Mouse (Mus musculus): ENCODE measurements at regions not wholly inside any gene's neighbourhood (a gene's known extent, or its start where the extent isn't known, plus 50 kb on each side); places are given as distances from the start of the nearest gene placed in this dataset.

DNA sequence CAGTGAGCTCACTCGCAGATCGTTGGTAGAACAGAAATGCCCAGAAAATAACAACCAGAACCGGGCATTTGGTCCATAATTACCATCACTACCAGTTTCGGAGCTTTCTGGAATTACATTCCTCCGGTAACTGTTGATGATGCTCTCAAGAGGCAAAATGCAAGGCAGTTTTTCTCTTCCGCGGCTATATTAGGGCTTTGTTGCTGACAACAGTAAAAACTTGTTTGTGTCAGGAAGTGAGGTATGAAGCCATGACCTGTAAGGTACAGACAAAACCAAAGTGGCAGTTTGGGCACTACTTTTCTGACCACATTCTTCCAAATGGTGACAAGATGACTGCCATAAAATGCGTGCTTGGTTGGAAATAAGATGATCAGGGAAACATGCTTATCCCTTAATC is 179.7 kb upstream of the Mkln1 start:
- DNase-seq (ENCODE audit: low spot score in 2 of 2): no peak
- intact Hi-C loops (cut with DNase I): loop anchor here (5.0 kb wide), 3 partner anchors 103 to 233 kb away; partner anchors contain the start of gene Mkln1

DNA sequence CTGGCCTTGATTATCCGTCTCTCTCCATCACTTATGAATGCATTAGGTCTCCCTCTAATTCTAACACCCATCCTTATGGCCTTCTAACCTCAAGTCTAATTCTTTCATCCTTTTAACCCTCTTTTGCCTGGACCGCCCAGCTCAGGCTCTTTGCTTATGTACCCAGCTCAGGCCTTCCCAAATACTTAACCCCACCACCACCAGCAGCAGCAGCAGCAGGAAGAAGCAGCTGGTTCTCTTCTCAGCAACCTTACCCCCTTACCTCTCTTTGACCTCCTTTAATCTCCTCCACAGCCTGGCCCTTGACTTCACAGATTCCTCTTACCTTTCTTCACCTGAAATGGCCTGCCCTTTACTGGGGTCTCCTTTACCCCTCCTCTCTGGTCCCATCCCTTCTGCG is 178.8 kb upstream of the Mkln1 start:
- no peak for DNase-seq (ENCODE audit: low spot score in 2 of 2)
- intact Hi-C loops (cut with DNase I): loop anchor here (2.0 to 5.0 kb wide), 5 partner anchors 65 to 233 kb away; partner anchors contain the start of gene Mkln1

DNA sequence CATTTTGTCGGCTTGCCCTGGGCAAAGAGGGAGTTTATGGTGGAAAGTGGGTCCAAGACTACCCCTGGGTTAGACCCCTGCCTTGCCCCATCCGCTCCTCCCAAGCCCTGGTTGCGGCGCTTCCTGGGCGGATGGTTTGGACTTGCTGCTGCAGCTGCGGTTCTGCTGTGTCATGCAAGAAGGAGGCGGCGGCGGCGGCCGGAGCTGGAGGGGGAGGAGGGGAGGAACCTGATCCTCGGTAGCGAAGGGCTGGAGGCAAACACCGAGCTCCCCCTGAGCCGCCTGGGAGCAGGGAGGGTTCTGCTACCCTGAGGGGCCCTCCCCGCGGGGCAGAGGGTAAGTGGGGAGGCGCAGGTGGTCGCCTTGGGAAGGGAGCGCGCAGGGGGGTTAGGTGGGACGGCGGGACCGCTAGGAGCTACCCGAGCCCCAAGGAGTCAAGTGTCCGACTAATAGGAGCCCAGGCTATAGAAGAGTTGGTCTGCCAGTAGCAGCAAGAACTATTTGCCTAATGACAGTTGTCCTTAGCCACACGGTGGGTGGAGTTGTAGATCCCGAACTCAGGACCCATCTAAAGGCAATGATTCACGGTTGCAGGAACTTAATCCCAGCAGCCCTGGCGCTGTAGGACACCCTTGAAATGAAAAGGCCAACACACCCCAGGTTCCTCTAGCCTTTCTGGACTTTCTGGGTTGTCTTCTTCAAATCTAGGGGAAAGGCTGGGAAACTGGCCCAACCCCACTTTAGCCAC is 178.2 kb upstream of the Mkln1 start:
- intact Hi-C loops (cut with DNase I): loop anchor here (2.0 to 5.0 kb wide), 2 partner anchors 64 to 87 kb away; no protein-coding TSS in a partner anchor
- peak; percentile 61 to 68 for DNase-seq (ENCODE audit: low spot score in 2 of 2)

DNA sequence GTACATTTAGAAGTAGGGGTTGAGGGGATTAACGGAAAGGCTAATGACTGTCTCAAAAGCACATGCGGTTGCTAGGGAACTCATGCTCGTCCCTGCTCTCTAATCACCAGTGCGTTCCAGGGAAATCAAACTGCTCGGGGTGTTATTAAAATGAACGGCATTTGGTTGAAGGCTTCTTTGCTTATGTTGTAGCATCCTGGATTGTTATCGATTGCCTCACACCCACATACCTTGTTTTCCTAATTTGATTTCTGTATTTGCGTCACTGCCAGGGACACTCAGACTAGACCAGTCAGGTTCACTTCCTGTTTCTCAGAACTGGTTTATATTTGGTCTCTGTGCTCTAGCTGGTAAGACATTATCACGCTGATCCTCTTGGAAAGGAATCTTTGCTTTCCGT is 177.0 kb upstream of the Mkln1 start:
- peak in 1 of 2 experiments; percentile 25 for DNase-seq (ENCODE audit: low spot score in 2 of 2)
- intact Hi-C loops (cut with DNase I): loop anchor here (2.0 to 5.0 kb wide), 2 partner anchors 63 to 86 kb away; no protein-coding TSS in a partner anchor

DNA sequence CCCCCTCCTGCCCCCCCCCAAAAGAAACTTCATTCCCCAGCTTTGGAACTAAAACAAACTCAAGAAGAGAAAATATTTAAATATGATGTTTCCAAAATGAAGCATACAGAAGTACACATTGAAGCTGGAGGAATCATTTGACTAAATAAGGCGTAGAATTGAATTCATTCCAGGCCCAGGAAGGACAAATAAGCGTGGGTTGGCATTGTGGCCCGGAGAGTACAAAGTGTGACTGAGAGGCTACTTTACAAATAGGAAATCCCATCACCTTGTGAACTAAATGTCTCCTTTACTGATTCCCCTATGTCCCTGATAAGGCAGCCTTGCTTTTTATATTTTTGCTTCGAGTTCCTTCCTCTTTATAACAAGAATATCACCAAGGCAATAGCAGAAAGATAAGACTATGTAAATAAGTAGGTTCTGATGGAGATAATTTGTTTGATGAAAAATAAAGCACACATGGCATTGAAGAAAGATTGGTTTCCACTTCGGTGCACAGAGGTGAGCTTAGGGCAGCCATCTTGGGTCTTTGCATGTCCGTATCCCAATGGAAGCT is 176.4 kb upstream of the Mkln1 start:
- DNase-seq (ENCODE audit: low spot score in 2 of 2): no peak
- intact Hi-C loops (cut with DNase I): loop anchor here (5.0 kb wide), 1 partner anchor 85 kb away; no protein-coding TSS in a partner anchor

DNA sequence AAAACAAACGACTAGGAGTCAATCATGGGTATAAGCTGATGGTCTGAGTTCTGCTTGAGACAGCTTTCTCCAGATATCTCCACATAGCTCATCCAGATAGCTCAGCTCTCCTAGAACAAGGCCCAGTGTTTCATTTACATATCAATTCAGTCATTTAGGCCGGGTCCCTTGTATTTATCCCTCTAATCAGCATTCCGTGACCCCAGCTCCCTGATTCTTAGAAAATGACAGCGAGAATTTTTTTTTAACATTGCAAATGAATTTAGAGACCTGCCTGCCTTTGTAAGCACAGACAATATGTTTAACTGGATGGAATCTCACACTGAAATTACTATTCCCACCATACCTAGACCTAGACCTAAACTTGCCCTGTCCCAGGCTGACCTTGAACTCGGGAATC is 171.1 kb upstream of the Mkln1 start:
- intact Hi-C loops (cut with DNase I): no loop called here
- no peak for DNase-seq (ENCODE audit: low spot score in 2 of 2)

DNA sequence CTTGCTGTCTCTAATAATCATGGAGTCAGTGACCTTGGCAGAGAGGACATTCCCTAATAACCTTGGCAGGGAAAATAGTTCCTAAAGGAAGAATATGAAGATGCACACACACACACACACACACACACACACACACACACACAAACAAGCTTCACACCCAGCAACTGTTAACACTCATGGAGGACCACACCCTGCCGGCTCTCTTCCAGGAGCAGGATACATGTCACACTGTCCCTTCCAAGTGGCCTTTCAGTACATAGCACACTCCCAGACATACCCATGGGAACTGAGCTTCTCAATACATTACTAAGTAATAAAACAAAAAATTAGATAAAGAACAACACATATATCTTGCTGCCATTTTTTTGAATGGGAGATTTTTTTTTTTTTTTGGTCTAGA is 170.5 kb upstream of the Mkln1 start:
- DNase-seq (ENCODE audit: low spot score in 2 of 2): no peak
- intact Hi-C loops (cut with DNase I): no loop called here

DNA sequence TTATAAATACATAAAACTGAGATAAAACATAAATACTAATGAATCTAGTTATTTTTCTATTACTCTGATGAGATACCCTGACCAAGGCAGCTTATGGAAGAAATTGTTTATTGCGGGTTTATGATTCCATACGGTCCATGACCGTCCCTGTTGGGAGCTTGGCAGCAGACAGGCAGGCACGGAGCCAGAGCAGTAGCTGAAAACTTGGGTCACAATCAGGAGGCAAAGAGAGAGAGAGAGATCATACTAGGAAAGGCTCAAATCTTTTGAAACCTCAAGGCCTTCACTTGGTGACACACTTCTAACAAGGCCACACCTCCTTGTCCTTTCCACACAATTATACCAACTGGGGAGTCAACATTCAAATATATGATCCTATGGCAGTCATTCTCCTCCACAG is 166.7 kb upstream of the Mkln1 start:
- DNase-seq (ENCODE audit: low spot score in 2 of 2): no peak
- intact Hi-C loops (cut with DNase I): no loop called here

DNA sequence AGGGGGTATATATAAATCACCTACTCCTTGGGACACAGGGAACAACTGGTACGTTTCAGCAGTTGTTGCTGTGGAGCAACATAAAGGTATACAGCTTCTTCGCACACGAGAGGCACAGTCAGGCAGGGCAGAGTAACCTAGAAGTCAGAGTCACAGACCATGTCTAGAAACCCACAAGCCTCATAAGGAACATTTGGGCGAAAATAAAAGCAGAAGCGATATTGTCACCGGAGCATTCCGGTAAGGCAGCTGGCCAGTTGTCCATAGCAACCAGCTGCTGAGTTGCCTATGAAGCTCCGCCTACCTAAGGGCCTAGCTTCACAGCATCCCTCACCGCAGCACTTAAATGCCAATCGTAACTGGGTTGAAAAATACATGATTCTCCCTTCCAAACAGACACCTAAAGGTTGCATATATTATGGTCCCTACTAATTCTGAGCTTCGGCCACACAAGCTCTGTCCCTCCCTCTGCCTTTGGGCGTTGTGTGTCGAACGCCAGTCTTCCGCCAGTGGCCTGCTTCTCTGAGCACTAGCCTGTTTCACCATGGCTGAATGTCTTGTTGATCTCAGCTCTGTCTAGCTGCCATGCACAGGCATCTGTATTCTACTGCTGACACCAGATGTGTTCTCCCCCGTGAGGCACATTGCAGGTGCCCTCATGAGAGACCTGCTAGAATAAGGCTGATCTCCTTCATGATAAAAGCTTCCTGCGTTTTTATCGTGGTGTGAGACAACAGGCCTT is 165.1 kb upstream of the Mkln1 start:
- intact Hi-C loops (cut with DNase I): no loop called here
- DNase-seq (ENCODE audit: low spot score in 2 of 2): peak in 1 of 2 experiments; percentile 49

DNA sequence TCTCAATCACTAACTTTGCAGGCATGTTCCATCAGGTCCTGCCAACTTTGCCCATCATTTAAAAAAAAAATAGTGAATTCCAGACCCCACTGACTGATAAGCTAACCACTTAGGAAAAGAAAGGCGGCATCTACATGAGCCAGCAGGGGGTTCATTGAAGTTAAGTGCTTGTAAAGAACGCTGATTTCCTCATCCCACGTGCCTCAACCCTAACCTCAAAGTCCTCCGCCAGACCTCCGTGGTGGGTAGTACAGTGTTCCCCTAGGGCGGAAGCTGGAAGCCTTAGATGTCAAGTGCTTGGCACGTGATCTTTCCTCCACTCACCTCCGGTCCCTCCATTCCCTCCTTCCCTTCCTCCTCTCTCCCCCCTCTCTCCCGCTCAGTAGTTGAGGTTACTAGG is 158.5 kb upstream of the Mkln1 start:
- intact Hi-C loops (cut with DNase I): no loop called here
- no peak for DNase-seq (ENCODE audit: low spot score in 2 of 2)

DNA sequence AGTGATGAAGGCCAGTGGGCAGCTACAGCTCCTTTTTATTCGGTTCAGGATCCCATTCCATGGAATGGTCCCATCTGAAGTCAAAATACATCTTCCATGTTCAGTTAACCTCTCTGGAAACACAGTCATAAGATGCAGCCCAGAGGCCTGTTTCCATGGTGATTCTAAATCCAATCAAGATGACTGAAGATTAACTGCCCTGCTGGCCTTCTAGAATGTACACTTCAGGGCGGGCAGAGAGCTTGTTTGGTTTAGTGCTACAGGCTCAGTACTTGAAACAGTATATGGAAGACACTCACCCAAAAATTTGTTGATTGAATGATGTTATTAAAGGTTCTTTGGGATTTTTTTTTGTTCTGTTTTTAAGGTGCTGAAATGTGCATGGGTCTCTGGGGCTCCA is 148.0 kb upstream of the Mkln1 start:
- DNase-seq (ENCODE audit: low spot score in 2 of 2): no peak
- intact Hi-C loops (cut with DNase I): no loop called here

DNA sequence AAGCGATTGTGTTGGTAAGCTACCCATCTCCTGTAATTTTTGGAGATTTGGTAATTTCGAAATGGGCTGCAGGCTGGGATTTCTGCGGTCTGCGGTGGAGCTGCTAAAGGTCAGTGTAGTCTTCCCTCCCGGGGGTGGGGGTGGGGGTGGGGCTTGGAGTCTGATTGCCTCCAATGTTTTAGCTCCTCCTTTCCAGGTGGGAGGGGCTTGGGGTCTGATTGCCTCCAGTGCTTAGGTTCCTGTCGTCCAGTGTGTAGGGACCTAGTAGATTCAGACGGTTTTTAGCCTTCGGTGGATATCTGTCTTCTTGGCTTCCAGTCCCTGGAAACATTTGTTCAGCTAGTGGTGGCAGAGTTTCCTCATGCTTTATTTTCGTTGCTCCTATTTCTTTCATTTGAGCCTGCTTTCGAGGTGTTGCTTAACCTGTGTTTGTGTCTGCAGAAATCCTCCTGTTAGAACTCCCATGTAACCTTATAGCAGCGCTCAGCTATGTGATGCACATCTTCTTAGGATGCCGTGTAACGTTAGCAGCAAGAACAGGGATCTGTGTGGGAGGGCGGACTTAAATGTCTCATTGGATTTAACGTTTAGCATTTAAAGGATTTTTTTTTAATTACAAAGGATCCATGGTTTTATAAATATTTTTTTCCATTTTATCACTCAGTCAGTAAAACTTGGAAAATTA is 145.1 kb upstream of the Mkln1 start:
- DNase-seq (ENCODE audit: low spot score in 2 of 2): peak in 1 of 2 experiments; percentile 25
- intact Hi-C loops (cut with DNase I): no loop called here

DNA sequence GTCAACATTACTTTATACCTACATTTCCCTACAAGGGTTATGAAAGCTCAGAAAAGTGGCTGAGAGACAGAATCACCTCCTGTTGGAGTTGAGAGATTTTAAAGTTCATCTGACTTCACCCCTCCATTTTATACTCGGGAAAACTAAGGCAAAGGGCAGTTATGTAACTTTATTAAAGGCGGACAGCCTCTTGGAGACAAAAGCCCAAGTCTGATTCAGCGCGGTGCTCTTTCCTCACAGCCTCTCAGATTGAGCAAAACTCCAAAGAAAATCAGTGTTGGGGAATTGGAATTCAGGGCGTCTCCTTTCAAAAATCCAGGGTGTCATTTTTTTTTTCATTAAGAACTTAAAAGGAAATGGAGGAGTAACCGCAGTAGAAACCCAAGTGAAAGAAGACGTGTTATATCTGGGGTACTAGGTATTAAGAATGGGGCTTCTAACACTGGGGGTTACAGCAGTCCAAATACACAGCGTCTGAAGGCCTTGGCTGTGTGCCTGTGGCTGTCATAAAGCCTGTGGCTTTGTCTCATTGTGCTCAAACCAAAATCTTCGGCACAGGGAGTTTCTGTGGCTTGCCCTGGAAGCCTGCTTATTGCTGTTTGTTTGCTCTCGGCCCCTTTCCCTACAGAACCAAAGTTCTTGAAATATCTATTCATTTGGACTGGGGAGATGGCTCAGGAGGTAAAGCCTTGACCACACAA is 137.7 kb upstream of the Mkln1 start:
- intact Hi-C loops (cut with DNase I): no loop called here
- DNase-seq (ENCODE audit: low spot score in 2 of 2): no peak

DNA sequence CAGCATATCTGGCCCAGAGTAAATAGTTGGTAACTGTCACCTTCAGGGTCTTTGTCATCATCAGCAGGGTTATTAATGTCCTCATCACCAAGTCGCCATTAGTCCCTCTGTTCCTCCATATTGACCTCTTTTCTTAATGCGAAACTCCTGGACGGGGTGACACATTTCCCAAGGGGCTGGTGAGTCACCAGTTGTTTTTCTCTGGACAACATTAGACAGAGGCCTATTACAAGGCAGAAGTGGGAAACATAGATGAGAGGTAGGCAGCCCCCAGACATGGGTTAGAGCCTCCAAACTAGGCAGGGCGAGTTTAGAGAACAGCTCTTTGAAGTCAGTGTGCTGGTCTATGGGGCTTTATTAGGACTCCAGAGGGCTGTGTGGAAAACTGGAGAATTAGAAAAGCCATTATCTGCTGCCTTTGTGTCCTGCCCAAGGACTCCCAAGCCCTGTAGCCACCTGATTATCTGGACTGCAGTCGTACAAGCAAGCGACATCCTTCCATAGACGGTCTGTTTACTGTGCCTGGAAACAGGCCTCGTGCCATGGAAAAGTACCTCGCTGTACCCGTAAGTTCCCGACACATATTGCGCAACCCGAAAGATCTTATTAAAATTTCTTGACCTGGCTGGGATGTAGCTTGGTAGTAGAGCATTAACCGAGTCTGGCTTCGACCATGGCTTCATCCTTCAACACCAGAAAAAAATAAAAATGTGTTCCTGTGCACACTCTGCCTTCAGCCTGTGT is 136.6 kb upstream of the Mkln1 start:
- intact Hi-C loops (cut with DNase I): no loop called here
- no peak for DNase-seq (ENCODE audit: low spot score in 2 of 2)

DNA sequence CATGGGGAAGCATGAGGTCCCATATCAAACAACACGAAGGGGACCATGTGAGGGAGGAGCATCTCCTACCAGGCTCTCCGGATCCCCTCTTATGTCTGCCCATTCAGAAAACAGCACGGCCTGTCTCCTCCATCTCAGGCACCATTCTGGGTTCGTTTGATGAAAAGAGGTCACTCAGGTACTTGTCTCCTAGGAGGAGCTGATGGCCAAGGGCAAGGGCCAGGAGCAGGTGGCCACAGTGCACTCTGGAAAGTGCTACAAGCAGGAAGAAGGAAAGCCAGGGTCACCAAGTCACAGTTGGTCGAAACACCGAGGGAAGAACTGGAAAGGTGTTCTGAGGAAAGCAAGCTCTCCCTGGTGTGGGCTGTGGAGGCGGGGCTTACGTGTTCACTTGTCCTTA is 135.9 kb upstream of the Mkln1 start:
- DNase-seq (ENCODE audit: low spot score in 2 of 2): no peak
- intact Hi-C loops (cut with DNase I): no loop called here

DNA sequence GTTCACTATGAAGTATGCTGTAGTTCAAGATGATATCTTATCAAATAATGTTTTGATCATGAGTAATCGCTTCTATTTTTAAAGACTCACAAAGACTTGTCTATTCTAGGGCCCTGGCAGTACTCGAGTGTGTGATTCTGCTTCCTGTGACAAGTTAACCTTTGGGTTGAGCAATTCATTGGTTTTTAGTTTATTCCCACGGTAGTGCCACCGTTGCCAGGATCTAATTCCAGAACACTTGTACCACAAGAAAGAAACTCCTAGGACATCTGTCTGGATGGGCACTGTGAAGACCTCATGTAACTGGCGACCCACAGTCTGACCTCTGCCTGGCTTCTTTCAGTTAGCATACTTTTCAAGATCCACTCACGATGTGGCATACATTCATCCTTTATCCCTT is 134.7 kb upstream of the Mkln1 start:
- DNase-seq (ENCODE audit: low spot score in 2 of 2): no peak
- intact Hi-C loops (cut with DNase I): no loop called here

DNA sequence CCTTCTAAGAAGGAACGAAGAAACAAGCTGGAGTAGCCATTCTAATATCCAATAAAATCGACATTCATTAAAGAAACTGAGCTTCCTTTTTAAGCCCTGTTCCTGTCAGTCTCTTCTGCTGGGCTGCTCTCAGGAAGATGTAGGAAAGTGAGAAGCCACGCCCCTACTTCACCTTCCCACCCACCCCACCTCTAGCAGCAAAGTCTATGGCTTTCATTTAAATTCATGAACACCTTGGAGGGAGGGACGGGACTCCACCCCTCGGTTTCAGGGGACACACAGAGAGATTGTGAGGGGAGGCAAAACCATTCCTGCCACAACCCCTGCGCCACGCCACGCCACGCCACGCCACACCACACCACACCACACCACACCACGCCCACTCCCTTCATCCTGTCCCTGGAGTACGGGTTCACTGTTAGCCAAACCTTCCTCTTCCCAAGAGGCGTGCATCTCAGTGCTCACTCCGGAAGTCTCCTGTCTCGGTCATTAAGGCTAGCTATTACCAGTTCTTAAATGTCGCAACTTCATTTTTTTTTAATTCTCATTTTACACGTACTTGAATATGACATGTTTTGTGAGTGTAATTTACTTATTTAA is 132.0 kb upstream of the Mkln1 start:
- intact Hi-C loops (cut with DNase I): no loop called here
- no peak for DNase-seq (ENCODE audit: low spot score in 2 of 2)

DNA sequence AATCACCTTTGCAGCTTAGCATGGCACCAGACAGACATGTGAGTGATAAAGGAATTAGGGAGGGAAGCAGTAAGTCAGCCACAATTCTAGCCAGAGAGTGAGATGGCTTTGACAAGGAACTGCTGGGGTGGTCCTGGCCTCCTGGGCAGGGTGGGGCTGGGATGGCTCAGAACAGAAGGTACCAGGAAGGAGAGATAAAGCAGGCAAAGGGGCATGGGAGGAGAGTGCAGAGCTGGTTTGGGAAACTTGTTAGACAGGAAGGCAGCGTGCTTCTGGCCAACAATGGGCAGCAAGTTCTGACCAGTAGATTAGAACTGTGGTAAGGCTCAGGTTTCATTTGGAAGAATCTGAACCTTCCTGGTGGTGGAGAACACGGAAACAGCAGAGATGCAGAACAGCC is 130.5 kb upstream of the Mkln1 start:
- intact Hi-C loops (cut with DNase I): no loop called here
- no peak for DNase-seq (ENCODE audit: low spot score in 2 of 2)

Data from left cerebral cortex, postnatal 14 days (tissue).